In the genomic region with DNA sequence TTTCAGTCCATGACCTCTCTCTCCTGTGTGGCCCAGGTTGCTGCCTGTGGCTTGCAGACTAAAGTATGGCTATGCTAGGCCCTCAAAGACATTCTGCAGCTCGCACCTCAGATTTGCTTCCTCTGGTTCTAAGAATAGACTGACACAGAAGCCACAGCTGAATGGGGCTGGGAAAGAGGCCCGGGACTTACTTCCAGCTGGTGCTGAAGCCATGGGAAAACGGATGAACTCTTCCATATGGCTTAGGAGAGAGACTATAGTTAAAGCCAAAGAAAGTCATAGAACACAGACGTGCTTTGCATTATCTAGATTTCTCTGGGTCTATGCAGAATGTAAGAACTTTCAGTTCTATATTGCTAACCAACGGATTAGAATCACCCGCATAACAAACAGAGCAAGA, we compare ENCODE assay signal across 15 mouse cellular contexts.
A peak's percentile ranks its signal among the peaks of the same experiment; 100 is the strongest.
DNase-seq lines count a peak whose midpoint lies in the region; ATAC-seq and TF ChIP-seq lines count a peak whose summit lies in the region.
"Had no signal": no experiment of that assay in that cellular context is flagged by ENCODE, and none has a peak within 500 bp of the region (broad histone marks: within the 10 kb centered on the region; RNA-seq: fewer than 3 reads in every experiment).

No protein-coding gene starts in this region.

- no peaks in the 10 kb centered on the region for H3K27me3 ChIP-seq in heart, embryonic 11.5 days (ENCODE audit: control insufficient read depth, insufficient read depth, low read length)
- no peaks in the 10 kb centered on the region for H3K27me3 ChIP-seq in limb, embryonic 14.5 days (ENCODE audit: control insufficient read depth, insufficient read depth, low read length)
- no peaks in the 10 kb centered on the region for H3K27me3 ChIP-seq in limb, embryonic 10.5 days (ENCODE audit: low read depth, poor library complexity, severe bottlenecking)
- H3K27me3 ChIP-seq: forebrain, embryonic 15.5 days; hindbrain, embryonic 15.5 days had no signal

- H3K9me3 ChIP-seq in heart, embryonic 11.5 days (replicated peaks; ENCODE audit: control insufficient read depth, low read length), result no peaks in the 10 kb centered on the region
- no peaks in the 10 kb centered on the region for H3K9me3 ChIP-seq in limb, embryonic 14.5 days (ENCODE audit: control insufficient read depth, low read length)
- H3K9me3 ChIP-seq in limb, embryonic 10.5 days (replicated peaks), result no peaks in the 10 kb centered on the region
- H3K9me3 ChIP-seq: forebrain, embryonic 15.5 days; hindbrain, embryonic 15.5 days had no signal

- H3K27ac ChIP-seq in heart, embryonic 11.5 days (ENCODE audit: low read depth, low read length), result no peak overlapping the region
- H3K27ac ChIP-seq in limb, embryonic 14.5 days (replicated peaks; ENCODE audit: low read depth, low read length), result no peak overlapping the region
- no peak overlapping the region for H3K27ac ChIP-seq in limb, embryonic 10.5 days
- H3K27ac ChIP-seq: forebrain, embryonic 15.5 days; hindbrain, embryonic 15.5 days had no signal

- peak; percentile 76 for DNase-seq in heart, adult 11 months
- peak; percentile 35 for DNase-seq in heart, postnatal 4 days
- no peak for DNase-seq in heart, adult 9 months (ENCODE audit: low spot score in 2 of 2)
- peak; percentile 6 for DNase-seq in limb, embryonic 14.5 days (ENCODE audit: low spot score)
- no peak for DNase-seq in limb, embryonic 10.5 days (ENCODE audit: low spot score)
- DNase-seq in brain, adult 2 months (ENCODE audit: low read depth, low spot score), result peak; percentile 40
- DNase-seq: adrenal gland, adult 2 months; adrenal gland, postnatal 25 days; cerebellum, adult 2 months; cerebellum, postnatal 10 days; gastrocnemius, postnatal 14 days had no signal

- no peaks in the 10 kb centered on the region for H3K4me1 ChIP-seq in heart, embryonic 11.5 days (ENCODE audit: control insufficient read depth, insufficient read depth, low read length)
- H3K4me1 ChIP-seq in limb, embryonic 14.5 days (ENCODE audit: control insufficient read depth, insufficient read depth, low read length), result no peaks in the 10 kb centered on the region
- H3K4me1 ChIP-seq in limb, embryonic 10.5 days, result no peaks in the 10 kb centered on the region
- H3K4me1 ChIP-seq: forebrain, embryonic 15.5 days; hindbrain, embryonic 15.5 days had no signal

- H3K9ac ChIP-seq in heart, embryonic 11.5 days (ENCODE audit: low read depth, low read length), result no peak overlapping the region
- H3K9ac ChIP-seq in limb, embryonic 14.5 days (ENCODE audit: low read depth, low read length, severe bottlenecking), result no peak overlapping the region
- H3K9ac ChIP-seq: forebrain, embryonic 15.5 days; hindbrain, embryonic 15.5 days had no signal

- no peak for TF ChIP-seq POLR2A in limb, embryonic 14.5 days (IDR thresholded peaks at IDR 0.05; ENCODE audit: borderline replicate concordance, extremely low read depth, insufficient read depth, insufficient read length)

- H3K4me3 ChIP-seq in heart, embryonic 11.5 days (ENCODE audit: low read depth, low read length), result no peak overlapping the region
- no peak overlapping the region for H3K4me3 ChIP-seq in limb, embryonic 14.5 days (replicated peaks; ENCODE audit: low read length)
- no peak overlapping the region for H3K4me3 ChIP-seq in limb, embryonic 10.5 days
- H3K4me3 ChIP-seq: forebrain, embryonic 15.5 days; hindbrain, embryonic 15.5 days had no signal

- no peaks in the 10 kb centered on the region for H3K36me3 ChIP-seq in heart, embryonic 11.5 days (ENCODE audit: control insufficient read depth, insufficient read depth, low read length)
- H3K36me3 ChIP-seq in limb, embryonic 14.5 days (ENCODE audit: control insufficient read depth, insufficient read depth, low read length), result no peaks in the 10 kb centered on the region
- no peaks in the 10 kb centered on the region for H3K36me3 ChIP-seq in limb, embryonic 10.5 days
- H3K36me3 ChIP-seq: forebrain, embryonic 15.5 days; hindbrain, embryonic 15.5 days had no signal

- no peak overlapping the region for H3K4me2 ChIP-seq in heart, embryonic 11.5 days
- no peak overlapping the region for H3K4me2 ChIP-seq in limb, embryonic 14.5 days (replicated peaks; ENCODE audit: low read depth, low read length, severe bottlenecking)
- H3K4me2 ChIP-seq: forebrain, embryonic 15.5 days; hindbrain, embryonic 15.5 days had no signal

- ATAC-seq in heart, embryonic 11.5 days (replicated peaks; ENCODE audit: insufficient number of reproducible peaks, low FRiP score, low TSS enrichment), result no peak
- ATAC-seq in limb, embryonic 14.5 days (ENCODE audit: low FRiP score, low read depth), result no peak
- ATAC-seq: forebrain, embryonic 15.5 days; intestine, embryonic 16.5 days had no signal

- WGBS in heart, embryonic 11.5 days (ENCODE audit: insufficient replicate concordance), result 60% methylated on average over 6 of the region's 6 CpGs
- WGBS in limb, embryonic 14.5 days, result 73% methylated on average over 6 of the region's 6 CpGs
- WGBS in limb, embryonic 10.5 days, result 89% methylated on average over 6 of the region's 6 CpGs

Comparison
In these comparisons a context has a peak if more than half of its experiments do, and no peak if none do; other contexts are left out.
1. DNase-seq: peak in heart, adult 11 months (single experiment), heart, postnatal 4 days (single experiment), limb, embryonic 14.5 days (single experiment) and brain, adult 2 months (single experiment); none in heart, adult 9 months (0 of 2) and limb, embryonic 10.5 days (single experiment).